Mouse (Mus musculus) embryonic fibroblast, embryonic 13.5 days (primary cell): ENCODE results near the gene Pklr. TPM values are rescaled to one million over a fixed set of nuclear protein-coding genes. Genes with fewer than 3 reads are reported as not detected.

Experiments used
- H3K27ac ChIP-seq: 2 replicates; pipeline ENCODE4 v1.5.1; 2012; ENCODE audit warnings: low read length, control low read depth, inconsistent platforms; ENCODE audit not compliant: insufficient read depth
- H3K4me1 ChIP-seq: 2 replicates; pipeline ENCODE4 v1.6.1; 2011; ENCODE audit warnings: low read length; ENCODE audit not compliant: control insufficient read depth, insufficient read depth
- H3K4me3 ChIP-seq: 2 replicates; pipeline ENCODE4 v1.5.1; 2011; ENCODE audit warnings: mild to moderate bottlenecking, control low read depth, low read length; ENCODE audit not compliant: insufficient read depth
- CTCF ChIP-seq: IDR thresholded peaks from 2 replicates; pipeline ENCODE4 v1.5.1; 2011; ENCODE audit warnings: mild to moderate bottlenecking, control low read depth, low read length, moderate library complexity, borderline replicate concordance; ENCODE audit not compliant: insufficient read depth
- POLR2A ChIP-seq: IDR thresholded peaks from 2 replicates; pipeline ENCODE4 v1.6.1; 2011; ENCODE audit warnings: low read depth, mild to moderate bottlenecking, control low read depth, low read length, moderate library complexity
- polyA plus RNA-seq: library from polyadenylated mRNA; stranded (reverse); fragments of >200 nt; gene quantifications from 2 replicates; pipeline ENCODE4 v1.2.4, GENCODE M21; 2011; ENCODE audit warnings: low read depth; ENCODE audit not compliant: missing spikeins, insufficient read length

Gene Pklr
- polyA plus RNA-seq, 1 experiment = not detected

- H3K4me1 ChIP-seq = peaks cover 2% of the 10 kb centered on the region; the same call in 1 of the 2 replicates
- H3K27ac ChIP-seq = peak overlapping the region; percentile 59
- no peak for TF ChIP-seq CTCF
- no peak for TF ChIP-seq POLR2A
- peak overlapping the region; percentile 89 for H3K4me3 ChIP-seq
These were observed 42.1 kb downstream of the Pklr start for GRCm38 (mm10) chr3:89178107-89178385.

GRCm38 (mm10) chr3:89179056-89179455, 43.1 kb downstream of the Pklr start:
- no peak overlapping the region for H3K27ac ChIP-seq
- H3K4me3 ChIP-seq = peak overlapping the region; percentile 89
- H3K4me1 ChIP-seq = peaks cover 2% of the 10 kb centered on the region; the same call in 1 of the 2 replicates
- TF ChIP-seq POLR2A (no peak), CTCF (no peak)

- H3K4me1 ChIP-seq = peaks cover 5% of the 10 kb centered on the region; the same call in 1 of the 2 replicates
- H3K4me3 ChIP-seq = no peak overlapping the region
- no peak overlapping the region for H3K27ac ChIP-seq
- TF ChIP-seq CTCF = no peak
- TF ChIP-seq POLR2A = no peak
These were observed 46.0 kb downstream of the Pklr start for GRCm38 (mm10) chr3:89181749-89182500.

- peaks cover 5% of the 10 kb centered on the region; the same call in 1 of the 2 replicates for H3K4me1 ChIP-seq
- TF ChIP-seq CTCF (no peak), POLR2A (no peak)
- no peak overlapping the region for H3K27ac ChIP-seq
- H3K4me3 ChIP-seq = no peak overlapping the region
These were observed 46.7 kb downstream of the Pklr start for GRCm38 (mm10) chr3:89182531-89183057.

- Histone ChIP-seq H3K27ac (0 out of 2 replicates have a peak within 1 kb of the TSS, but pooled peaks have one; percentile 2), H3K4me3 (peak within 1 kb of the TSS; percentile 65), H3K4me1 (peaks cover 5% of the 10 kb centered on the region; the same call in 1 of the 2 replicates)
- peak; percentile 94 for TF ChIP-seq POLR2A
- no peak for TF ChIP-seq CTCF
These were observed 47.4 kb downstream of the Pklr start, which contains the start of gene Fam189b for GRCm38 (mm10) chr3:89183058-89183958. Gene Fam189b, plus strand, starts transcription at chr3:89183143.

GRCm38 (mm10) chr3:89183959-89184315, 48.0 kb downstream of the Pklr start:
- H3K4me3 ChIP-seq = peak overlapping the region; percentile 65
- TF ChIP-seq CTCF (no peak), POLR2A (no peak)
- H3K4me1 ChIP-seq = 0 out of 2 replicates have a peak, but pooled peaks cover 3% of the 10 kb centered on the region
- H3K27ac ChIP-seq = no peak overlapping the region

GRCm38 (mm10) chr3:89187197-89187596, 51.3 kb downstream of the Pklr start:
- Histone ChIP-seq H3K4me3 (no peak overlapping the region), H3K27ac (no peak overlapping the region)
- no peak for TF ChIP-seq POLR2A
- TF ChIP-seq CTCF = no peak

GRCm38 (mm10) chr3:89187690-89188477, 51.9 kb downstream of the Pklr start:
- no peak for TF ChIP-seq CTCF
- TF ChIP-seq POLR2A = no peak
- Histone ChIP-seq H3K4me3 (no peak overlapping the region), H3K4me1 (0 out of 2 replicates have a peak, but pooled peaks cover 3% of the 10 kb centered on the region), H3K27ac (no peak overlapping the region)

More at GRCm38 (mm10) chr3:89187197-89187596, 51.3 kb downstream of the Pklr start:
- H3K4me1 ChIP-seq = 0 out of 2 replicates have a peak, but pooled peaks cover 3% of the 10 kb centered on the region

GRCm38 (mm10) chr3:89188478-89188875, 52.5 kb downstream of the Pklr start:
- no peak overlapping the region for H3K4me3 ChIP-seq
- TF ChIP-seq CTCF = no peak
- TF ChIP-seq POLR2A = no peak
- 0 out of 2 replicates have a peak, but pooled peaks cover 3% of the 10 kb centered on the region for H3K4me1 ChIP-seq
- H3K27ac ChIP-seq = no peak overlapping the region
